Mouse (Mus musculus): Measurements from ENCODE around the gene Olfr866.

The Olfr866 gene

GRCm38 (mm10) chr9:20027935-20028334 is at the start of gene Olfr866:
Olfr866 (minus strand) TSS chr9:20028035.
- ATAC-seq (ENCODE audit: insufficient number of reproducible peaks, low FRiP score, low TSS enrichment): no peak

GRCm38 (mm10) chr9:20073523-20074177 is 45.8 kb upstream of the Olfr866 start:
- ATAC-seq (ENCODE audit: insufficient number of reproducible peaks, low FRiP score, low TSS enrichment): no peak

DNA sequence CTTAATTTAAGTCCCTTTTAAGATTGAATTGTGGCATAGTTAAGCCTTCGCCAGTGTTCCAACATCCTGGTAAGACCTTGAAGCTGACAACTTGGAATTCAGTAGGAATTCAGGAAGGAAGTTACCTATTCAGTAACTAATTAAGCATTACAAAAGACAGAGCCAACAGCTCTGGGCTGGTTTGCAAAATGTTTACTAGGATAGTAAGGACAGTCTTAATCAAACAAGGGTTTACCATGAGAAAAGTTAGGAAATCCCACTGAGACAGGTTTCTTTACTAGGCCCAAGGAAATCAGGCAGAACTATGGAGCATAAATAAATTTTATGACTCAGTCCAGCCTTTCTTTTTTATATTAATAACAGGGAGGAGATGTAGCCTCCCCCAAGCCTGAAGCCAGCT is 43.5 kb upstream of the Olfr866 start:
- no peak for ATAC-seq (ENCODE audit: insufficient number of reproducible peaks, low FRiP score, low TSS enrichment)

GRCm38 (mm10) chr9:20070236-20070635 is 42.4 kb upstream of the Olfr866 start:
- no peak for ATAC-seq (ENCODE audit: insufficient number of reproducible peaks, low FRiP score, low TSS enrichment)

DNA sequence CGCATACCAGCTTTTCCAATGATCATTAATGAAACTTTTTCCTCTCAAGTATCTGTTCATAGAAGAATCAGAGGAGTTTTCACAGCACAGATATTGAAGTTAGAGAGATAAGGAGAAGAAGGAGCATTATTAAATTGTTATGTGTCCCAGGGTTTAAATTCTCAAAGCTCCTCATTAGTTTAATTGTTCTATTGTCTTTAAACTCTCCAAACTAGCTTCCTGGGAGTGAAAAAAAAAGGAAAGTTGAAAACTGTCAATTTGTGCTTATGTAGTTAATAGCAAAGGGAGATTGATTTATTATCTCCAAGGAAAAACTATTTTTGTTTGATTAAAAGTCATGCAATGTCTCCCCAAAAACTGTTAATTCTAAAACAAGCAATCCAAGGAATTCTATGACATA is 29.6 kb upstream of the Olfr866 start, which contains the start of gene Olfr867:
Gene Olfr867 (minus strand): TSS at position 101 of the 400 bp plus-strand sequence.
- ATAC-seq (ENCODE audit: insufficient number of reproducible peaks, low FRiP score, low TSS enrichment): no peak

DNA sequence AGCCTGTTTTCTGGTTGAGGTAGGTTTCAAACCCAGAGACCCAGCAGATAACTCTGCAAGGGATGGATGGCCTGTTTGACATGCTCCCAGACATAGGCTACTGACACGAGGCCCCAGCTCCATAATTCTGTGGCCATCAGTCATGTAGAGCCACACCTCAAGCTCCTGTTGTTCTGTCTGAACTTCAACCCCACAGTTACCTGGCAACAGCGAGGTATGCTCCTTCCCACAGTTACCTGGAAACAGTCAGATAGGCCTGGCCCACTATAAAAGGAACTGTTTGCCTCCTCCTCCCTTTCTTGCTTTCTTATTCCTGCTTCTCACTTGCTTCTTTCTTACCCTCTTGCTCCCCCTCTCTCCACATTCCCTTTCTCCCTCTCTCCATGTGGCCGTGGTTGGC is 20.1 kb upstream of the Olfr866 start:
- ATAC-seq (ENCODE audit: insufficient number of reproducible peaks, low FRiP score, low TSS enrichment): no peak

Measured in cerebellum, adult (tissue).